Mouse (Mus musculus) kidney, embryonic 14.5 days (tissue): ENCODE data around the gene Snx29. TPM values are rescaled to one million over a fixed set of nuclear protein-coding genes. Genes with fewer than 3 reads are reported as not detected.

Experiments
- ATAC-seq: fragments of 200-750 bp; cut with Nextera tagmentation; 2 replicates; pipeline ENCODE4 v1.8.0; 2017; ENCODE audit warnings: moderate number of reproducible peaks, mild to moderate bottlenecking, moderate TSS enrichment, moderate library complexity; ENCODE audit not compliant: low FRiP score, low TSS enrichment
- H3K27ac ChIP-seq: fragments of 300-500 bp; sonication (generic); 2 replicates; pipeline ENCODE4 v1.5.1; 2014; ENCODE audit warnings: low read depth, mild to moderate bottlenecking, low read length, moderate library complexity, mixed read lengths
- H3K27me3 ChIP-seq: fragments of 300-500 bp; sonication (generic); 2 replicates; pipeline ENCODE4 v1.6.1; 2014; ENCODE audit warnings: mild to moderate bottlenecking, low read length; ENCODE audit not compliant: control insufficient read depth, insufficient read depth
- H3K36me3 ChIP-seq: fragments of 300-500 bp; sonication (generic); 2 replicates; pipeline ENCODE4 v1.6.1; 2014; ENCODE audit warnings: low read length, mixed read lengths; ENCODE audit not compliant: control insufficient read depth, insufficient read depth
- H3K4me1 ChIP-seq: fragments of 300-500 bp; sonication (generic); 2 replicates; pipeline ENCODE4 v1.6.1; 2014; ENCODE audit warnings: low read length, mixed read lengths; ENCODE audit not compliant: control insufficient read depth, insufficient read depth
- H3K4me2 ChIP-seq: fragments of 300-500 bp; sonication (generic); replicated peaks from 2 replicates; pipeline ENCODE4 v1.6.1; 2014; ENCODE audit warnings: low read depth, mild to moderate bottlenecking, low read length
- H3K4me3 ChIP-seq: fragments of 300-500 bp; sonication (generic); 2 replicates; pipeline ENCODE4 v1.5.1; 2014; ENCODE audit warnings: mild to moderate bottlenecking, low read length
- H3K9ac ChIP-seq: fragments of 300-500 bp; sonication (generic); 2 replicates; pipeline ENCODE4 v1.6.1; 2014; ENCODE audit warnings: low read depth, mild to moderate bottlenecking, low read length, moderate library complexity
- H3K9me3 ChIP-seq: fragments of 300-500 bp; sonication (generic); 2 replicates; pipeline ENCODE4 v1.6.1; 2016; ENCODE audit warnings: low read length; ENCODE audit not compliant: control insufficient read depth
- WGBS: fragments of 180-500 bp; shearing (Covaris S2); extraction: QIAGEN DNeasy Blood & Tissue Kit; methylation state at CpG from one replicate; pipeline ENCODE4 v1.1.7; 2014; 5-methylcytosine and 5-hydroxymethylcytosine counted together
- polyA plus RNA-seq: library from polyadenylated mRNA; unstranded; fragments of >200 nt; fragmentation: Nextera tagmentation; extraction: Ambion mirVana; gene quantifications from 2 replicates; pipeline ENCODE4 v1.2.1, GENCODE M21; 2014

Snx29 gene
- polyA plus RNA-seq, 1 experiment from 2014 or later: 17.7 TPM

- Histone ChIP-seq H3K4me3 (no peak overlapping the region), H3K27ac (no peak overlapping the region), H3K9ac (no peak overlapping the region), H3K4me1 (no peaks in the 10 kb centered on the region), H3K36me3 (no peaks in the 10 kb centered on the region), H3K4me2 (no peak overlapping the region), H3K9me3 (no peaks in the 10 kb centered on the region), H3K27me3 (no peaks in the 10 kb centered on the region)
- no peak for ATAC-seq
Observed at GRCm38 (mm10) chr16:11303741-11304140, 19.0 kb upstream of the Snx29 start.

GRCm38 (mm10) chr16:11305531-11305930 lies 17.2 kb upstream of the Snx29 start:
- Histone ChIP-seq H3K4me3 (no peak overlapping the region), H3K27ac (no peak overlapping the region), H3K27me3 (no peaks in the 10 kb centered on the region), H3K9me3 (no peaks in the 10 kb centered on the region), H3K9ac (no peak overlapping the region), H3K4me1 (no peaks in the 10 kb centered on the region), H3K36me3 (no peaks in the 10 kb centered on the region), H3K4me2 (no peak overlapping the region)
- 93% methylated on average over 2 of the region's 2 CpGs for WGBS
- no peak for ATAC-seq

DNA sequence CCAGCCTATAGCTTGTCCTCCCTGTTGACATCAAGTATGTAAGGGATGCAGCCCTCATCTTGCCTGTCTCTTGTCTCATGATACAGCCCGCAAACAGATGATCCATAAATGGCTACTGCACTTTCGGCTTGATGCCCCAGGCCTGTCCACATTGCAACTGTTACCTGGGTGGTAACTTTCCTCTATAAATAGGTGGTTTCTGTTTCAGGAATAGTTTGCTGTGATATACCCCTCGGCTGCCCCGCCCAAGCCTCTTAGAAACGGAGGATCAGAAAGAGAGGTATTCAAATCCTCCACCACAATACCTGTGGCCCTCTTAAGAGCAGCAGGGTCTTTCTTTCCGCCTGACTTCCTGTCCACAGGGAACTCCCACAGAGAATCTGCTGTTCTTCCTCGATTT lies 9.2 kb upstream of the Snx29 start, which contains the start of gene Tnfrsf17:
Gene Tnfrsf17 (plus strand): TSS at position 301 of the 400 bp plus-strand sequence.
- ATAC-seq: no peak
- Histone ChIP-seq H3K36me3 (no peaks in the 10 kb centered on the region), H3K4me1 (no peaks in the 10 kb centered on the region), H3K4me3 (no peak within 1 kb of the TSS), H3K4me2 (no peak within 1 kb of the TSS), H3K27ac (no peak within 1 kb of the TSS), H3K9me3 (no peaks in the 10 kb centered on the region), H3K27me3 (no peaks in the 10 kb centered on the region), H3K9ac (no peak within 1 kb of the TSS)
- WGBS: 80% methylated on average over 7 of the region's 7 CpGs

DNA sequence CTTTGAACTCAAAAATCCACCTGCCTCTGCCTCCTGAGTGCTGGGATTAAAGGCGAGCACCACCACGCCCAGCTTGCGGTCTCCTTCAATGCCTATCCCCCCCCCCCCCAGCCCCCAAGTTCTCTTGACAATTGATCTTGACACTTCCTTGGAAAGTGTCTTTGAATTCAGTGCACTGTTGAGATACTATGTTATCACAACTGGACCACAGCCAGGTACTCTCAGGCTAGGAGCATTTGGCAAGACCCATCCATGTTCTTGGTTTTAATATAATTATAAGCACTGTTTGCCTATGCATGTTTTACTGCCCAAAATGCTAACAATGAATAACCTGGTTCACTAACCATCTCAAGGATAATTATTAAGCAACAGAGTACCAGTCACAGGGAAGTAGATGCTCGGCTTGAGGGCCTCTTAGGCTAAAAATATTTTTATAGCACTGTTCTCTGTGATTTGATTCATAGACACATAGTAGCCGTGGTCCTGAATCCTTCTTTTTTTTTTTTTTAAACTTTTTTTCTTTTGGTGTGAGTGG lies 6.9 kb upstream of the Snx29 start:
- Histone ChIP-seq H3K27ac (no peak overlapping the region), H3K27me3 (no peaks in the 10 kb centered on the region), H3K9ac (no peak overlapping the region), H3K4me1 (no peaks in the 10 kb centered on the region), H3K36me3 (no peaks in the 10 kb centered on the region), H3K4me2 (no peak overlapping the region), H3K4me3 (no peak overlapping the region), H3K9me3 (no peaks in the 10 kb centered on the region)
- 76% methylated on average over 5 of the region's 5 CpGs for WGBS
- ATAC-seq: no peak

DNA sequence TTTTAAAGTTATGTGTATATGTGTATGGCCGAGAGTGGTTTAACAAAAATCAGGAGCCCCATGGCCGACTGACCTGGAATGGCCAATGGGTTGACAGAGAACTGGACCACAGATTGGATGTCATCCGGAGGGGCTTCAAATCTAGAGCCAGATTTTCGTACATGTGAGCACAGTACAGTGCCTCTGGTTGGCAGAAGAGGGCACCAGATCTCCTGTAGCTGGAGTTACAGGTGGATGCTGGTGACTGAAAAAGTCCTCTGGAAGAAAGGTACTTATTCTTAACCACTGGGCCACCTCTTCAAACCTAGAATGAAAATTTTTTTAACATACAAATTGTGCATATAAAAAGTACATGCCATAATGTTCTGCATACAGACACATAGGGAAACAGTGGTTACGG lies 6.0 kb upstream of the Snx29 start:
- ATAC-seq: no peak
- Histone ChIP-seq H3K27me3 (no peaks in the 10 kb centered on the region), H3K4me1 (no peaks in the 10 kb centered on the region), H3K27ac (0 out of 2 replicates have a peak overlapping the region, but pooled peaks have one; percentile 11), H3K4me3 (no peak overlapping the region), H3K36me3 (no peaks in the 10 kb centered on the region), H3K9me3 (no peaks in the 10 kb centered on the region), H3K4me2 (no peak overlapping the region), H3K9ac (no peak overlapping the region)
- WGBS: 67% methylated on average over 5 of the region's 5 CpGs

- Histone ChIP-seq H3K9ac (no peak overlapping the region), H3K36me3 (no peaks in the 10 kb centered on the region), H3K27ac (0 out of 2 replicates have a peak overlapping the region, but pooled peaks have one; percentile 11), H3K4me2 (no peak overlapping the region), H3K9me3 (no peaks in the 10 kb centered on the region), H3K4me3 (no peak overlapping the region), H3K27me3 (no peaks in the 10 kb centered on the region), H3K4me1 (no peaks in the 10 kb centered on the region)
- WGBS: 66% methylated on average over 6 of the region's 6 CpGs
- no peak for ATAC-seq
Observed at GRCm38 (mm10) chr16:11317324-11317723, 5.4 kb upstream of the Snx29 start.

DNA sequence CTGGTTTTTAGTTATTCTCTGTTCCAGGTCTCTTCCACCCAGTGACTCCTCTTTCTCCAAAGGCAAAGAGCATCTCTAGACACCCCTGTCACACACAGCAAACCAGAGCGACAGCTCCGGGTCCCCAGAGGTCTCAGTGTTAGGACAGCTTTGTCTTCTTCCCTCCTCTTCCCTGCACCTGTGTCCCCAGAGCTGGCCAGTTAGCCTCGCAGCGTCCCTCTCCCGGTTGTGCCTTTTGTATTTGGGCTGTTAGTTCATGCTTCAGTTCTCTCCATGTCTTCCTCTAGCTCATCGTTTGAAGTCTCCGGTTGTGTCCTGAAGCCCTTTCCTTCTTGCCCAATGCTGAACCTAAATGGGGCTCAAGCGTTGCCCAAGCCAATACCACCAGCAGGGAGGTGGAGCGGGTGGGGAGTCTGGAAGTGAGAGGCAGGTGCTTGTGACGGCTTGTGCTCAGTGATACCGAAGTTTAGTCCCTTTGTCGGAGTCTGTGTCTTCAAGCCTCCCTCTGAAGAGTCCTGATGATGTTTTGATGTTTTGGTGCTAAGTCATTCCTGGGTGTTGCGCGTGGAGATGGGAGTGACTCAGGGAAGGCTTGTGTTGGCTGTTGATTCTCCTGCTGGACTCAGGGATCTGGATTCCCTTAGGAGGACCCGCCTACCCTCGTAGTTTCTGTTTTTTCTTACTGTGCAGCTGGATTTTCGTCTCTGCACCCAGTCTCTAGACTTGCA lies 780 bp downstream of the Snx29 start:
- H3K9me3 ChIP-seq: no peaks in the 10 kb centered on the region
- H3K36me3 ChIP-seq: no peaks in the 10 kb centered on the region
- peak overlapping the region; percentile 86 for H3K9ac ChIP-seq
- peak; percentile 30; the same call in 1 of the 2 replicates for ATAC-seq
- WGBS: 5% methylated on average over 17 of the region's 17 CpGs
- H3K4me1 ChIP-seq: peaks cover 4% of the 10 kb centered on the region; the same call in 1 of the 2 replicates
- H3K27ac ChIP-seq: peak overlapping the region; percentile 76
- H3K27me3 ChIP-seq: no peaks in the 10 kb centered on the region
- H3K4me3 ChIP-seq: peak overlapping the region; percentile 84
- peak overlapping the region; percentile 82 for H3K4me2 ChIP-seq

DNA sequence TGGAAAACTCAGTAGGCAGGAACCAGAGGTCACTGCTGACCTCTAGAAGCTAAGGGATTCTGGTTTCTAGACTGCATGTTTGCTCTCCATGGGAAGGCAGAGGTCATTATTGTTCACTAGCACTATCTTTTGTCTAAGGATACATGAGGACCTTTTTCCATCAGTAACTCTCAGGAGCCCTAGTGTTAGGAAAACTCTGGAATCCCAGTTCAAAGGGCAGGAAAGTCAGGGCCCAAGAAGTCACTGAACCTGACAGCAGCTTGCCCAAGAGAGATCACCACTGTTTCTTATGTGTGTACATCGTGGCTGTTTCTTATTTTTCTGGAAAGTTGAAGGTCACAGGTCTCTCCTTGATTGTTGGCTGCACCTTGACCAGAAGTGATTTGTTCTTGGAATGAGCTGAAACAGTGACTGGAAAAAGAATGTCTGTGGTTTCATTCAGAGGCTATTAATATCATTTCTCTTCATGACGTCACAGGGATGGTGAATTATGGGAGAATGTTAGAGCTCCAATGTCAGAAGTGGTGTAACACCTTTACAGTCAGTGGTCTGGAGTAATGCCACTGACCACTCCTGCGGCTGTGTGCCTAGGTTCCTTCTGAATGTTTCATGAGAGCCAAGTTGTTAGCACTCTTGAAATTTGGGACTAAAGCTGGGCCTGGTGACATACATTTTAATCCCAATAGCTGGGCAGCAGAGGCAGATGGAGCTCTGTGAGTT lies 7.5 kb downstream of the Snx29 start:
- WGBS: 83% methylated on average over 3 of the region's 3 CpGs
- no peak for ATAC-seq

DNA sequence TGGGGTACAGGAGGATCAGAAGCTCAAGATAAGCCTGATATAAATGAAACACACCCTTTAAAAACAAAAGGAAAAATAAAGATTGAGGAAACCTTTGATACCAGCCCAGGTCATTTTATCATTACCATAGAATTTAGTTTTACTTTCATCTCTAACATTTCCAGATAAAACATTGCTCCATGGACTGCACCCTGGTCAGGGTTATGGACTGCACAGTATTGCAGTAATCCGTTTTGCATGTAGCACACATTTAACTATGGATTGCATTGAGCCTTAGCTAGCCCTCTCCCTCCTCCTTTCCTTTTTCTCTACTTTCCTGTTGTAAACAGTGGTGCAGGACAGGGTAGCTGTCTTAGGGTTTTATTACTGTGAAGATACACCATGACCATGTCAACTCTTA lies 8.3 kb downstream of the Snx29 start:
- Histone ChIP-seq H3K4me3 (no peak overlapping the region), H3K4me2 (no peak overlapping the region), H3K9ac (no peak overlapping the region), H3K27ac (no peak overlapping the region), H3K36me3 (no peaks in the 10 kb centered on the region), H3K9me3 (no peaks in the 10 kb centered on the region), H3K4me1 (no peaks in the 10 kb centered on the region), H3K27me3 (no peaks in the 10 kb centered on the region)
- 91% methylated on average over 1 of the region's 1 CpGs for WGBS
- no peak for ATAC-seq

More for the DNA sequence above, 7.5 kb downstream of the Snx29 start:
- Histone ChIP-seq H3K4me1 (no peaks in the 10 kb centered on the region), H3K27me3 (no peaks in the 10 kb centered on the region), H3K27ac (no peak overlapping the region), H3K36me3 (no peaks in the 10 kb centered on the region), H3K9me3 (no peaks in the 10 kb centered on the region), H3K4me2 (no peak overlapping the region), H3K9ac (no peak overlapping the region), H3K4me3 (no peak overlapping the region)
